Mouse (Mus musculus) intestine, embryonic 14.5 days (tissue): ENCODE results near the gene Ehd2. TPM values are rescaled to one million over a fixed set of nuclear protein-coding genes. Genes with fewer than 3 reads are reported as not detected.
A peak's percentile ranks its signal among the peaks of the same experiment; 100 is the strongest.

Experiments used
- ATAC-seq: fragments of 200-750 bp; cut with Nextera tagmentation; replicated peaks from 2 replicates; pipeline ENCODE4 v1.8.0; 2017; ENCODE audit warnings: low read depth, moderate number of reproducible peaks, moderate TSS enrichment, moderate library complexity; ENCODE audit not compliant: low FRiP score, low TSS enrichment
- DNase-seq: peaks from one replicate; pipeline ENCODE4 v3.0.0-alpha.2; 2018; ENCODE audit warnings: low spot score
- H3K27ac ChIP-seq: fragments of 300-500 bp; sonication (generic); 2 replicates; pipeline ENCODE4 v1.5.1; 2014; ENCODE audit warnings: low read depth, mild to moderate bottlenecking, control low read depth
- H3K27me3 ChIP-seq: fragments of 300-500 bp; sonication (generic); replicated peaks from 2 replicates; pipeline ENCODE4 v1.6.1; 2014; ENCODE audit warnings: low read length, control low read depth; ENCODE audit not compliant: control insufficient read depth, insufficient read depth
- H3K36me3 ChIP-seq: fragments of 300-500 bp; sonication (generic); 2 replicates; pipeline ENCODE4 v1.6.1; 2014; ENCODE audit warnings: low read length, control low read depth; ENCODE audit not compliant: control insufficient read depth, insufficient read depth
- H3K4me1 ChIP-seq: fragments of 300-500 bp; sonication (generic); replicated peaks from 2 replicates; pipeline ENCODE4 v1.6.1; 2014; ENCODE audit warnings: low read length, control low read depth, mixed read lengths; ENCODE audit not compliant: control insufficient read depth, insufficient read depth
- H3K4me2 ChIP-seq: fragments of 300-500 bp; sonication (generic); 2 replicates; pipeline ENCODE4 v1.6.1; 2014; ENCODE audit warnings: low read length
- H3K4me3 ChIP-seq: fragments of 300-500 bp; sonication (generic); 2 replicates; pipeline ENCODE4 v1.5.1; 2014; ENCODE audit warnings: low read depth, low read length, control low read depth, mixed read lengths
- H3K9ac ChIP-seq: fragments of 300-500 bp; sonication (generic); 2 replicates; pipeline ENCODE4 v1.6.1; 2014; ENCODE audit warnings: mild to moderate bottlenecking, low read length
- H3K9me3 ChIP-seq: fragments of 300-500 bp; sonication (generic); 2 replicates; pipeline ENCODE4 v1.6.1; 2016; ENCODE audit warnings: low read length, control low read depth; ENCODE audit not compliant: control insufficient read depth
- WGBS: fragments of 180-500 bp; shearing (Covaris S2); extraction: QIAGEN DNeasy Blood & Tissue Kit; methylation state at CpG from one replicate; pipeline ENCODE4 v1.1.7; 2014; 5-methylcytosine and 5-hydroxymethylcytosine counted together
- polyA plus RNA-seq: library from polyadenylated mRNA; unstranded; fragments of >200 nt; fragmentation: Nextera tagmentation; extraction: Ambion mirVana; gene quantifications from 2 replicates; pipeline ENCODE4 v1.2.1, GENCODE M21; 2014

The Ehd2 gene
- polyA plus RNA-seq, 1 experiment from 2014 or later, result 38.6 TPM

DNA sequence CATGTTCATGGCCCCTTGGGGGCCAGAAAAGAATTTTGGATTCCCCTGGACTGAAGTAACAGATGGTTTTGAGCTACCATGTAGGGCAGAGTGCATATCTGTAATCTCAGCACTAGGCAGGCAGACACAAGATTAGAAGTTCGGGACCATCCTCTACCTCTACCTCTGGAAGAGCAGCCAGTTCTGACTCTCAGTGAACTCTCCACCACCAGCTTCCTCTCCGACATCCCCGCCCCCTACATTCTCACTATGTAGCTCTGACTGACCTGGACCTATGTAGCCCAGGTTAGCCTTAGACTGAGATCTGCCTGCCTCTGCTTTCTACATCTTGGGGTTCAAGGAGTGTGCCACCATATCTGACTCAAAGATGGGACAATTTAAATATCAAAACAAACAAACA is 878 bp downstream of the Ehd2 start:
- Histone ChIP-seq H3K27me3 (no peaks in the 10 kb centered on the region), H3K36me3 (peaks cover 8% of the 10 kb centered on the region), H3K4me2 (peak overlapping the region; percentile 50), H3K27ac (no peak overlapping the region), H3K9me3 (0 out of 2 replicates have a peak, but pooled peaks cover 4% of the 10 kb centered on the region), H3K4me1 (peaks cover 25% of the 10 kb centered on the region), H3K4me3 (peak overlapping the region; percentile 43), H3K9ac (peak overlapping the region; percentile 53; the same call in 1 of the 2 replicates)
- DNase-seq (no peak), ATAC-seq (no peak)
- 77% methylated on average over 3 of the region's 3 CpGs for WGBS

DNA sequence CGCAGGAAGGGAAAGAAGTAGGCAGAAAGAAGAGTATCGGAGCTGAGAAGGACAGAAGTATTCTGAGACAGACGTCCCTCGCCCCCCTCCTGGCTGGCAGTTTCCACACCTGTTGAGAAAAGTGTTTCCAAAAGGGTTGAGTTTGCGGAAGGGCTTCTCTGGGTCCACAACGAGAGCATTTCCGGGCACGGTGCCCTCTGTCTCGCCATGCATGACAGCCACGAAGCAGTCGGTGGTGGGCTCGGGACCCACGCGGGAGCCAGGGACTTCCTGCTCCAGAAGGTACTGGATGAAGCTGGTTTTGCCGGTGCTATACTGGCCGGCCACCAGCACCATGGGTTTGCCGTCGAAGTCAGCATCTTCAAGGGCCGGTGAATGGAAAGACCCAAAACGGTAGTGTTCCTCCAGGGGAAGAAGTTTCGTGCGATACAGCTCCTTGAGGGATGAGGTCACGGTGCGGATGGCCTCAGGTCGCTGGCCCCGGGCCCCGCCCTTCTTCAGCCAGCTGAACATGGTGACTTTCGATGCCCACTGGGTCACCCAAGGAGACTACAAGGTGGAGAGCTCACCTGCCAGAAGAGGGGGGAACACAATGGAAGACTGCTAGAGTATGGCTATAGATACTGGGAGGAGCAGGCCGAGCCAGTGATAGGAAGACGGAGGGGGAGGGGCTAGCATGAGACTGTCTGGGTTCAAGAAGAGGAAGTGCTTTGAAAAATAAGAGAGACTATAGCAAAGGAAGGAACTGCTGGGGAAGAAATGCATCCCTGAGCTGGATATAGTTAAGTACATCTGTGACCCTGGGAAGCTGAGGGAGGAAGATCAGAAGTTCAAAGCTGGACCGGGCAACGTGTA is 3.3 kb downstream of the Ehd2 start:
- WGBS, result 83% methylated on average over 32 of the region's 32 CpGs
- DNase-seq (no peak), ATAC-seq (no peak)
- peaks cover 33% of the 10 kb centered on the region for H3K4me1 ChIP-seq
- no peak overlapping the region; the same call in 1 of the 2 replicates for H3K27ac ChIP-seq
- H3K36me3 ChIP-seq, result peaks cover 15% of the 10 kb centered on the region; the same call in 1 of the 2 replicates
- no peaks in the 10 kb centered on the region for H3K9me3 ChIP-seq
- no peak overlapping the region for H3K4me3 ChIP-seq
- no peak overlapping the region for H3K4me2 ChIP-seq
- H3K9ac ChIP-seq, result no peak overlapping the region
- no peaks in the 10 kb centered on the region for H3K27me3 ChIP-seq

DNA sequence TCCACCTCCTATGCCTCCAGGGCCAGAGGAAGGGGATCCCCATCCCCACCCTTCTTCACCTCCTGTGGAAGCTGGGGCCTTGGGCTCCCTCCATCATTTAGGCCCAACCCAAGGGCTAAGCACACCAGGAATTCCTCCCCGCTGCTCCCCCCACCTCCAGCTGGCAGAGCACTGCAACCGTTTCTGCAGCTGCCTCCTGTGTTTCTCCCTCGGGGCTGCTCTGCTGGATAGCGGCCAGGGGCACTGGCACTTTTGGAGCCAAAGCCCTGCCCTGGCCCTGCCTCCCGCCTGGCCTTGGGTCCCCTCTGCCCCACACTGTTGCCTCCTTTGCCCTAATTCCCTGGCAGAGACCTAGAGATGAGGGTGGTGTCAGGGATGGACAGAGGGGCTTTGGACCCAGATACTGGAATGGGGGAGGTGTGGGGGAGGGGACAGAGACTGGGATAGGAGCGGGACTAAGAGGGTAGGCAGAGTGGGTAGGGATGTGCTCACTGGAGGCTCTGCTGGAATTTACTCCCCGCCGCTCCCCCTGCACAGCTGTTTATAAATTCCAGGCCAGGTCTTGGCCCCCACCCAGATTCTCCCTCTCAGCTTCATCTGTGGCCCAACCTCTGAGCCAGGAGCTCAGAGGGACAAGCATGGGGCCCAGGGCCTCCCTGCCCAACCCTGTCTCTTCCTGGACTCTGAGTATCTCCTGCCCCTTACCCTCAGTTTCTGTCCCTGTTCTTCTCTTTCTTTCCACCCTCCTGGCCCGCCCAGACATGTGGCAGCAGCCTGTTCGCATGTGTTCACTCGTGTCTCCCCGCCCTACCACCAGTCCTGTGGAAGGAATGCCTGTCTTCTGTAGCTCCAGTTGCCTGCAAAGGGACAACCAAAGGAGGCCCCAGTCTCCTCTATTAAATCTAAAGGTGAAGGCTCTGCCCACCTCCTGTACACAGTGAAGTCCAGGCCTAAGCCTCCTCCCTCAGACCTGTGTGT is 4.8 kb downstream of the Ehd2 start:
- H3K27ac ChIP-seq, result peak overlapping the region; percentile 90
- H3K4me2 ChIP-seq, result peak overlapping the region; percentile 42
- H3K9me3 ChIP-seq, result no peaks in the 10 kb centered on the region
- H3K4me1 ChIP-seq, result peaks cover 33% of the 10 kb centered on the region
- no peak overlapping the region for H3K4me3 ChIP-seq
- H3K36me3 ChIP-seq, result peaks cover 28% of the 10 kb centered on the region; the same call in 1 of the 2 replicates
- DNase-seq, result peak; percentile 78
- H3K9ac ChIP-seq, result peak overlapping the region; percentile 16; the same call in 1 of the 2 replicates
- peak; percentile 59 for ATAC-seq
- 15% methylated on average over 11 of the region's 12 CpGs for WGBS
- H3K27me3 ChIP-seq, result no peaks in the 10 kb centered on the region

DNA sequence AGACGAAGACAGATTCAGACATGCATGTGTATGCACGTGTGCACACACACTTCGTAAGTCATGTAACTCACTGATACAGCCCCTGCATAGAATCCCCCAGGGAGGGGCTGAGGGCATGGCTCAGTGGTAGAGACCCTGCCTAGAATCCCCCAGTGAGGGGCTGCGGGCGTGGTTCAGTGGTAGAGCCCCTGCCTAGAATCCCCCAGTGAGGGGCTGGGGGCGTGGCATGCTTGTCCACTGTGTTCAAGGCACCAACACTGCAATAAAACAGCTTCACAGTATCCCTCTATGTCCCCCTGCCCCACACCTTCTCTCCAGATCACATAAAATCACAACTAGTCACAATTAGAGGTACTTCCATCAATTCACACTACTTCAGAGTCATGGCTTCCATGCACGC is 5.6 kb downstream of the Ehd2 start:
- Histone ChIP-seq H3K9me3 (no peaks in the 10 kb centered on the region), H3K27ac (peak overlapping the region; percentile 90), H3K36me3 (peaks cover 35% of the 10 kb centered on the region), H3K4me1 (peaks cover 33% of the 10 kb centered on the region), H3K27me3 (no peaks in the 10 kb centered on the region), H3K4me2 (peak overlapping the region; percentile 42; the same call in 1 of the 2 replicates), H3K9ac (0 out of 2 replicates have a peak overlapping the region, but pooled peaks have one; percentile 16), H3K4me3 (no peak overlapping the region)
- 83% methylated on average over 7 of the region's 7 CpGs for WGBS
- no peak for DNase-seq
- peak; percentile 10 for ATAC-seq

DNA sequence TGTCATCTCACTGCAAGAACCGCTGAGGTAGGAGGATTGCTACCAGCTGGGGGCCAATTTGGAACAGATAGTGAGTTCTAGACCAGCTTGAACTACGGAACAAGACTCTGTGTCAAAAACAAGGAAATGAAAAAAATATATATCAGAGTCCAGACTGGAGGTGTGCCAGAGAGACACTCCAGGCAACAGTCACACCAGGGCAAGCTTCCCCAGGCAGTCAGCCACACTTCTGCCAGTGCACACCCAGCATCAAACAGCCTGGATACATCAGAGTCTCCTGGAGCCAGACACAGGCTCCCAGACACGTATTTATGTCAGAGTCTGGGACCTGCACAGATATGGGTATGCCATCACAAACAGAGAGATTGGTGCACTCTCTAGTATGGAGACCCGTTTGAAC is 6.1 kb downstream of the Ehd2 start:
- 51% methylated on average over 4 of the region's 4 CpGs for WGBS
- H3K27me3 ChIP-seq, result no peaks in the 10 kb centered on the region
- no peak overlapping the region for H3K4me3 ChIP-seq
- no peaks in the 10 kb centered on the region for H3K9me3 ChIP-seq
- no peak for DNase-seq
- peaks cover 33% of the 10 kb centered on the region for H3K4me1 ChIP-seq
- no peak overlapping the region for H3K4me2 ChIP-seq
- peaks cover 37% of the 10 kb centered on the region for H3K36me3 ChIP-seq
- H3K9ac ChIP-seq, result no peak overlapping the region
- no peak for ATAC-seq
- 0 out of 2 replicates have a peak overlapping the region, but pooled peaks have one; percentile 90 for H3K27ac ChIP-seq

DNA sequence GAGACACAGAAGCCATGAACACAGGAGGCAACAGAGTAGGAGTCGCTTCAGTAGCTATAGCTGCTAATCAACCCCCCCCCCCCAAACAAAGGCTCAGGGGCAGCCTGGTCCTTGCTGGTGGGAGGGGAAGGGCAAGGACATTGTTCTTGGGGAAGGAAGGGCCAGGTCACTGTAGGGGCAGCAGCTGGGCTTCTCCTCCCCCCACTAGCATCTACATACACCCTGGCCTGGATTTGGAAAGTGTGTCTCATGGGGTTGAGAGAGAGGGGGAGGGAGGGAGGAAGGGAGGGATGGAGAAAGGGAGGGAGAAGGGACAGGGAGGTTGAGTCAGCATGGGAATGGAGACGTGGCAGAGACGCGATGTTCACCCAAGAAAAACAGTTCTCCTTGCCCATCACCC is 6.7 kb downstream of the Ehd2 start:
- no peak for DNase-seq
- H3K9me3 ChIP-seq, result no peaks in the 10 kb centered on the region
- ATAC-seq, result no peak
- WGBS, result 50% methylated on average over 4 of the region's 4 CpGs
- no peak overlapping the region for H3K27ac ChIP-seq
- peaks cover 40% of the 10 kb centered on the region for H3K36me3 ChIP-seq
- H3K9ac ChIP-seq, result no peak overlapping the region
- H3K4me3 ChIP-seq, result no peak overlapping the region
- no peak overlapping the region for H3K4me2 ChIP-seq
- H3K27me3 ChIP-seq, result no peaks in the 10 kb centered on the region
- peaks cover 33% of the 10 kb centered on the region for H3K4me1 ChIP-seq

DNA sequence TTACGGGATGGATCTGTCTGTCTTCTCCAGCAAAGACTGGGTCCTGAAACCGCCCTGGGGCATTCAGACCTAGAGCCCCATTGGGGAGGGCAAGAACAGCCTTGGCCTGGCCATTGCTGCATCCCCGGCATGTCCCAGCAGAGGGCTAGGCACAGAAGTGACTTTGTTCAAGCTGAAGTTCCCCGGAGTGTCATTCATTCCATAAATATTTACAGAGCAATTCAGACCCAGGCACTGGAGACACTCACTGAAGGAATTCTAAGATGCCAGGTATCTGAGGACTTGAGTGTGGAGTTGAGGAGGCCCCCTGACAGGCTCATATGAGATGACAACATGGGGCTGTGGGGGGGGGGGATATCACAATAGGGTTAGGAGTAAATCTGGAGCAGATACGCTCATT is 11.2 kb downstream of the Ehd2 start:
- Histone ChIP-seq H3K36me3 (peaks cover 49% of the 10 kb centered on the region), H3K4me1 (peaks cover 4% of the 10 kb centered on the region), H3K9me3 (no peaks in the 10 kb centered on the region; the same call in 1 of the 2 replicates), H3K9ac (no peak overlapping the region), H3K4me2 (no peak overlapping the region), H3K27me3 (no peaks in the 10 kb centered on the region), H3K4me3 (no peak overlapping the region), H3K27ac (0 out of 2 replicates have a peak overlapping the region, but pooled peaks have one; percentile 7)
- WGBS, result 48% methylated on average over 5 of the region's 5 CpGs
- ATAC-seq (no peak), DNase-seq (no peak)

DNA sequence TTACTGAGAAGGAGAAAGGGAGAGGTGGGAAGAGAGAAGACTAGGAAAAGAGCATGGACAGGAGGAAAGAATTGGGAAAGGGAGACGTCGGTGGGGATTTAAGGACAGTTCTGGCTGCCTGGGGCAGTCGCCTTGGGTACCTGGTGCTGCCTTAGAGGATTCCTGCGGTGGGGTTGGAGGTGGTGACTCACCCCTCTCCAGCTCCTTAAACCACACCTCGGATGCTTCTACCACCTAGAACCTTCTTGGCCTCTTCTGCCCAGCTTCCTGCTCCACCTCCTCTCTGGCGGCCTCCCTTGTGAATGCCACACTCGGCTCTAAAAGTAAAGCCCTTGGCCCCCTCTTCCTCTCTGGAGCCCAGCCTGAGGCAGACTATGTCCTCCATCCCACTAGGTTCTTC is 11.9 kb downstream of the Ehd2 start:
- Histone ChIP-seq H3K4me1 (no peaks in the 10 kb centered on the region; the same call in 1 of the 2 replicates), H3K36me3 (peaks cover 54% of the 10 kb centered on the region), H3K27ac (0 out of 2 replicates have a peak overlapping the region, but pooled peaks have one; percentile 7), H3K27me3 (no peaks in the 10 kb centered on the region), H3K9me3 (no peaks in the 10 kb centered on the region; the same call in 1 of the 2 replicates), H3K9ac (no peak overlapping the region), H3K4me3 (no peak overlapping the region), H3K4me2 (peak overlapping the region; percentile 37)
- ATAC-seq (0 out of 2 replicates have a peak, but pooled peaks have one; percentile 24), DNase-seq (no peak)
- 23% methylated on average over 7 of the region's 7 CpGs for WGBS
